Mouse (Mus musculus): ENCODE measurements around the gene Sptlc2.

GRCm38 (mm10) chr12:87394316-87394715, 6.2 kb upstream of the Sptlc2 start:
- no peak for TF ChIP-seq CTCF (IDR thresholded peaks at IDR 0.05; ENCODE audit: low read depth)
- TF ChIP-seq EP300 (IDR thresholded peaks at IDR 0.05; ENCODE audit: low read depth) = no peak
